Mouse (Mus musculus): Measurements from ENCODE around the gene Guk1.

Guk1 gene

GRCm38 (mm10) chr11:59192059-59192386 lies at the start of gene Guk1:
Gene Guk1, minus strand, starts transcription at chr11:59192212.
- no peak for DNase-seq (ENCODE audit: low read depth in 2 of 2, low spot score in 2 of 2)

- DNase-seq (ENCODE audit: low read depth in 2 of 2, low spot score in 2 of 2), result no peak
These were observed 47.8 kb upstream of the Guk1 start for GRCm38 (mm10) chr11:59239796-59240195.

DNA sequence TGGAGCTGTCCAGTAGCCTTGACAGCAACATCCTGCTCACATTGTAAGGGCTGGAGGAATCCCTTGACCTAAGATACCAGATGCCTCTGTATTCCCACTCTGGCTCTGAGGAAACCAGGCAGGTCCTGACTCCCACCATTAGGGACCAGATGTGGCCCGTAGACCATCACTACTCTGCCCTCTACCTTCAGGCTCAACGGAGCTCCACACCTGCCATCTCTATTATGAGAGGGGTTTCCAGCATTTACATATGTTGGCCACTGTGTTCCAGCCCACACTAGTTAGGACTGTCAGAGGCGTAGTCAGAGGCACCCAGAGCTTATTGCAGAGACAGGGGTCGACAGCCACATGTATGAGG lies 47.4 kb upstream of the Guk1 start:
- no peak for DNase-seq (ENCODE audit: low read depth in 2 of 2, low spot score in 2 of 2)

DNA sequence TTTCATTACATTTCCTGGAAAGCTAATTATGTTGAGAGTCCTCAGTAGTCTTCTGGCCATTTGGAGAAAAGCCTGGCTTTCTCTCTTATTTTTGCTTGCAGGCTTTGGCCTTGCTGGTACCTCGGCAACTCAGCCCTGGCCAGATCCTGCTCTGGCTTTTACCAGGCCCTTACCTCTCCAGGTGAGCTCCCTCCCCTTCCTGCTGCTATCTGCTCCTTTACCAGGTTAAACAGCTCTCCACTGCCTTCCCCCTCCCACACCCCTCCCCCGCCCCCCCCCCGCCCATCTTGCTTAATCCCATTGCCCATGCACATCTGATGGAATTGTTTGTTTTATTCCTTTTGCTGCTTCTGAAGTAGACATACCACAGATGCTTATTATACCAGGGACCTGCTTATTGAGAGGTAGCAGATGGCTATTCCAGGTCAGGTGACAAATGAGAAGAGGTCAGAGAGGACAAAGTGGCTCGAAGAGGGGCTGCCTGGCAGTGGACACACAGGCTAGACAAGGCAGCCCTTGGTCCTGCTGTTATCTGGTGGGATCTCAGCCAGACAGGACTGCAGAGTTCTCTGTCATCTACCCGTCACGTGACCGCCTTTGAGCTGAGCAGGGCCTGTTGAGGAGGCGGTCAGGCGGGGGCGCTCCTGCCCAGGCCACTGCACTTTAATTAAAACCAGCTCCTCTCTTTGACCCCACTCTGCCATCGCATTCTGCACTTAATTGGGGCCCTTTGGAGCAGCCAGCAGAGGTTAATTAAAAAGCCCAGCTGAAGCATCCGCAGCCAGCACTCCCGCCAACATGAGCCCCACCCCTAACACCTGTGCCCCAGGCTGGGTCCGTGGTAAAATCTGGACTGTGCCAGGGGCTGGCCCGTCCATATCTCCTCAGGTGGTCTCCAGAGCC lies 46.8 kb upstream of the Guk1 start:
- no peak for DNase-seq (ENCODE audit: low read depth in 2 of 2, low spot score in 2 of 2)

DNA sequence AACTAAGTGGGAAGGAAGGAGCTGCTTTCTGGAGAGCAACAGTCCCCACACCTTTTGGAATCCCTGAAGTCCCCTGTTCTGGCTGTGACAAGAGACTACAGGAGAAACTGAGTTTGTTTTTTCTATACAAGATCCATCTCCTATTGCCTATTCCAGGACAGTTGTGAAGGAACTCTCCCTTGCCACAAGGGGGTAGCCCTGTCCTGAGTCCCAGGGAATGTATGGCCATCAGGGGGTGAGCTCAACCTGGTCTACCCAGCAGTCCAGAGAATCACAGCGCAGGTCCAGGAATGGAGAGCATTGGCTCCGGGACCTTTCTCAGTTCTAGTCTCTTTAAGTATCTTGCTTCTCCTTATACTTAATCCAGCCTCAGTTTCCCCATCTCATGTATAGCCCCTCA lies 40.8 kb upstream of the Guk1 start:
- no peak for DNase-seq (ENCODE audit: low read depth in 2 of 2, low spot score in 2 of 2)

GRCm38 (mm10) chr11:59230144-59230760 lies 38.2 kb upstream of the Guk1 start:
- peak; percentile 44 to 60 for DNase-seq (ENCODE audit: low read depth in 2 of 2, low spot score in 2 of 2)

DNA sequence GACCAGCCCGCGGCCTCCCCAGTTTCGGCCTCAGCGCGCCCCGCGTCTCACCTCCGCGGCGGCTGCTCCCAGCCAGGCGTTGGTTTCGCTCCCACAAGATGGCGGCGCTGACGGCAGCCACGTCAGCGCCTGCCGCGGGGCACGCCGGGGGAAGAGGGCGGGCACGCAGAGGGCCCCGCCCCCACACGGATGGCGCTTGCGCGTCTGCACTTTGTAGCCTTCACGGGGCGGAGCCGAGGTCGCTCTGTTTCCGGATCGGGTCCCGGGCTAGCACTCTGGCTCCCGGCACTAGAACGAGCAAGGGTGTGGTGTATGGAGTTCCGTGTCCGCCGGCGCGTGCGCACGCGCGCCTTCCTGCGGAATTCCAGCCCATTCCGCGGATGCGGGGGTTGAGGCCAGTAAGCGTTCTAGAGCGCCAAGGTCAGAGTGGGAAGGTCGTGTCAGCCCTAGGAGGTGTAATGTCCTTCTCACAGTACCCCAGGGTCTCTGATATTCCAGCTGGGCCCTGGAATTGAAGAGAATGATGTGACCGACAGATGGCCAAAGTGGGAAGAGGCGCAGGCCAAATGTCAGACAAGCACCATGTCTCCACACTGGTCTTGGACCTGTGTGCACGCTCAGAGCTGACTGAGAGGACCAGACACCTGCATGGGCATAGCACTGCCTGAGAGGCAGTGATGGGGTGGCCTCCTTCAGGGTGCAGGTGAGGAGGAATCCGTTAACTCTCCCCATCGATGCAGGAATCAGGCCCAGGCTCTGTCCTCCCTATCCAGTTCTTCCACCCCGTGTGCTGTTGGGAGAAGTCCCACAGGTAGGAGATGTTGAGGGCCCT lies 36.3 kb upstream of the Guk1 start, which contains the start of gene Arf1:
Gene Arf1 (minus strand): TSS at position 149 of the 832 bp plus-strand sequence.
- DNase-seq (ENCODE audit: low read depth in 2 of 2, low spot score in 2 of 2), result peak; percentile 94 to 96

- peak in 1 of 2 experiments; percentile 15 for DNase-seq (ENCODE audit: low read depth in 2 of 2, low spot score in 2 of 2)
These were observed 35.7 kb upstream of the Guk1 start for GRCm38 (mm10) chr11:59227604-59228121.

GRCm38 (mm10) chr11:59226787-59227603 lies 35.0 kb upstream of the Guk1 start:
- no peak for DNase-seq (ENCODE audit: low read depth in 2 of 2, low spot score in 2 of 2)

GRCm38 (mm10) chr11:59226251-59226650 lies 34.2 kb upstream of the Guk1 start:
- DNase-seq (ENCODE audit: low read depth in 2 of 2, low spot score in 2 of 2), result no peak

DNA sequence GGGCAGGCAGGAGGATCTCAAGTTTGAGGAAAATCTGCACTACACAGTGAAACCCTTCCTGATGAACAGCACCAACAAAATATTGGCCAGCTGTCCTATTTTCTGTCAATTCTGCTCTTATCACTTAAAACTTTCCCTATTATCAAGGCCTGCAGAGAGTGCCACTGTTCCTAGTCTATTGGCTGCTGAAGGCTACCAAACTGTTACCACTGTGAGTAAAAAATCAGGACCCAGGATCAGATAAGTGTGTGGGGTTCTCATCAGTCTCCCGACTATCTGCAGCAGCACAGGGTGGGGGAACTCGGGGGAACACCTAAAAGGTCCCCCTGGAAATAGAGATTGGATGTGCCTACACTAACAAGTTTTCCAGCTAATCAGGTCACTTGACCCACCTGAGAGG lies 33.2 kb upstream of the Guk1 start:
- DNase-seq (ENCODE audit: low read depth in 2 of 2, low spot score in 2 of 2), result no peak

GRCm38 (mm10) chr11:59224470-59224869 lies 32.5 kb upstream of the Guk1 start:
- DNase-seq (ENCODE audit: low read depth in 2 of 2, low spot score in 2 of 2), result no peak

GRCm38 (mm10) chr11:59224025-59224424 lies 32.0 kb upstream of the Guk1 start:
- DNase-seq (ENCODE audit: low read depth in 2 of 2, low spot score in 2 of 2), result no peak

DNA sequence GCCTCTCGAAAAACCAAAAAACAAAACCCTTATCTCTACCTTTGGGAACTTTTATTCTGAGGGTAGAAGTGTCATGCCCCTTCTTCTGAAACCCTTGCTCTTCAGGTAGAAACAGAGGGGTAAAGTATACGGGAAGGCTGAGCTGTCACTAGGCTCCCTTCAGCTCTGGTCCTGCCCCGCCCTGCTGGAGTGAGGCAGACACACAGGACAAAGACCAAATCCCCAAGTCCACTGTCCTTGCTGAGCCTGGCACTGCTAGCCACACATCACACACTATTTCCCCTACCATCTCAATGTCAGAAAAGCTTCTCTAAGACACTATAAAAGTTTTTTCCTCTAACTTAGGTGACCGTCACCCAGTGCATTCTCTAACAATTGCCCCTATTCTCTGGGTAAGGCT lies 30.3 kb upstream of the Guk1 start:
- DNase-seq (ENCODE audit: low read depth in 2 of 2, low spot score in 2 of 2), result no peak

GRCm38 (mm10) chr11:59221604-59222003 lies 29.6 kb upstream of the Guk1 start:
- DNase-seq (ENCODE audit: low read depth in 2 of 2, low spot score in 2 of 2), result no peak

DNA sequence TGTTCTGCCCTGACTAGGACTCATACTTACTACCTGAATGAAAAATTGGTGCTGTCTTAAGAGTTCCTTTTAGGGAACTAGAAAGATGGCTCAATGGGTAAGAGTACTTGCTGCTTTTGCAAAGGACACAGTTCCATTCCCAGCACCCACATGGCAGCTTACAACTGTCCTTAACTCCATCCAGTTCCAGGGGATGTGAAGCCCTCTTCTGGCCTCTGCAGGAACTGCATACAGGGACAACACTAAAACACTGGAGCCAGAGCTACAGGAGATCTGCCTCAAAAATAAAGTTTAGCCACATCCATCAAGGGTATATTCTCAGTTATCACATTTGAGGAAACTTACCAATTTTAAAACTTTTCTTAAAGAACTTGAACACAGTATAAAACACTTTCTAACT lies 27.1 kb upstream of the Guk1 start:
- DNase-seq (ENCODE audit: low read depth in 2 of 2, low spot score in 2 of 2), result peak; percentile 39 to 58

GRCm38 (mm10) chr11:59218389-59218998 lies 26.5 kb upstream of the Guk1 start:
- DNase-seq (ENCODE audit: low read depth in 2 of 2, low spot score in 2 of 2), result no peak

DNA sequence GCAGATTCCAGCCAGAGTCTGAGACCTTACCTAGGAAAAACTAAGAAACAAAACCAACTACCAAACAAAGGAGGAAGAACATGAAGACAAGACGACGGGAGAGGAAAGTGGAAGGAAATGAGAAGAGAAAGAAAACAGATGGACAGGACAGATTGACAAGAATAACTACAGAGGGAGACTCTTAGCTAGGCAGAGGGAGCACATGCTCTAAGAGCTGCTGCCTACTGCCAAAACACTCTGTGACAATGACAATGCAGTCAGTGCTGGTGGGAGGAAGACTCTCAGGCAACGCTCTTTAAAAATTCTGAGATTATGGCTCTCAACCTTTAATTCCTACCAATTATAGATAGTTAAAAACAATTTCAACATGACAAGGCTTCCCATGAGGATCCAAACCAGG lies 24.9 kb upstream of the Guk1 start:
- no peak for DNase-seq (ENCODE audit: low read depth in 2 of 2, low spot score in 2 of 2)

DNA sequence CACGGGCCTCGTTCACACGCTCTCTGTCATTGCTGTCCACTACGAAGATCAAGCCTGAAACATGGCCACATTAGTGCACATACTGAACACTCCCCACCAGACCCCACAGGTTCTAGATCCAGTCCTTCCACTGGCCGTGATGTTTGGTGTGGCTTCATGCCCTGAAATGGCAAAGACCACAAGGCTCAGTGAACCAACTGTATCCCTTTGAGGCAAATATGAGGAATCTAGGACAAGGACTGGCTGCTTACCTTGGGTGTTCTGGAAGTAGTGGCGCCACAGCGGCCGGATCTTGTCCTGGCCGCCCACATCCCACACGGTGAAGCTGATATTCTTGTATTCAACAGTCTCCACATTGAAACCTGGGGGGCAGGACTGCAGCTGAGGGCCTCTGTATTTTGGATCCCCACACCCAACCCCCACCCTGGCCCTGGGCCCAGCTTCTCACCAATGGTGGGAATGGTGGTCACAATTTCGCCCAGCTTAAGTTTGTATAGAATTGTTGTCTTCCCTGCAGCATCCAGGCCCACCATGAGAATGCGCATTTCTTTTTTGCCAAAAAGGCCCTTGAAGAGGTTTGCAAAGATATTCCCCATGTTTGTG lies 21.0 kb upstream of the Guk1 start:
- DNase-seq (ENCODE audit: low read depth in 2 of 2, low spot score in 2 of 2), result no peak

DNA sequence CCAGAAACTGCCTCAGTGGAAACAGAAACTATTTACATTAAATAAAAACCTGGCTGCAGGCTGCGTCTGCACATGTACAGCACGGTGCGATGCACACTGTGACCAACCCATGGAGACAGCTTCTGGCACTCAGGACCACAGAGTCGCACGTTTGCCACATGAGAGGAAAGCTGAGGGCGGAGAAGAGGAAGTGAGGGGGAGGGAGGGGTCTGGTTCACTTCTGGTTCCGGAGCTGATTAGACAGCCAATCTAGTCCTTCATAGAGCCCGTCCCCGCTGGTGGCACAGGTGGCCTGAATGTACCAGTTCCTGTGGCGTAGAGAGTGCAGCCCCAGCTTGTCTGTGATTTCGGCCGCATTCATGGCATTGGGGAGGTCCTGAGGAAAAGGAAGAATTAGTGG lies 20.3 kb upstream of the Guk1 start:
- peak; percentile 71 to 80 for DNase-seq (ENCODE audit: low read depth in 2 of 2, low spot score in 2 of 2)

All from CD8-positive naive resting alpha-beta T cell, adult 2 months (primary cell).